Mouse (Mus musculus) forebrain, embryonic 16.5 days (tissue): ENCODE data around the gene Slc4a7. TPM values are rescaled to one million over a fixed set of nuclear protein-coding genes. Genes with fewer than 3 reads are reported as not detected.
A peak's percentile ranks its signal among the peaks of the same experiment; 100 is the strongest.

ENCODE experiments used
- ATAC-seq: fragments of 200-750 bp; cut with Nextera tagmentation; 2 replicates; pipeline ENCODE4 v1.8.0; 2017; ENCODE audit warnings: mild to moderate bottlenecking, moderate library complexity
- H3K27ac ChIP-seq: fragments of 300-500 bp; sonication (generic); 2 replicates; pipeline ENCODE4 v1.5.1; 2014; ENCODE audit warnings: low read length, control low read depth
- H3K27me3 ChIP-seq: fragments of 300-500 bp; sonication (generic); replicated peaks from 2 replicates; pipeline ENCODE4 v1.6.1; 2014; ENCODE audit warnings: low read length; ENCODE audit not compliant: control insufficient read depth, insufficient read depth
- H3K36me3 ChIP-seq: fragments of 300-500 bp; sonication (generic); 2 replicates; pipeline ENCODE4 v1.6.1; 2014; ENCODE audit not compliant: control insufficient read depth, insufficient read depth
- H3K4me1 ChIP-seq: fragments of 300-500 bp; sonication (generic); replicated peaks from 2 replicates; pipeline ENCODE4 v1.6.1; 2014; ENCODE audit warnings: low read length; ENCODE audit not compliant: control insufficient read depth, insufficient read depth
- H3K4me2 ChIP-seq: fragments of 300-500 bp; sonication (generic); 2 replicates; pipeline ENCODE4 v1.6.1; 2014; ENCODE audit warnings: mild to moderate bottlenecking, low read length, control low read depth
- H3K4me3 ChIP-seq: fragments of 300-500 bp; sonication (generic); replicated peaks from 2 replicates; pipeline ENCODE4 v1.5.1; 2014; ENCODE audit warnings: mild to moderate bottlenecking, low read length, control low read depth
- H3K9ac ChIP-seq: fragments of 300-500 bp; sonication (generic); replicated peaks from 2 replicates; pipeline ENCODE4 v1.6.1; 2014; ENCODE audit warnings: low read depth, low read length, control low read depth
- H3K9me3 ChIP-seq: fragments of 300-500 bp; sonication (generic); 2 replicates; pipeline ENCODE4 v1.6.1; 2016; ENCODE audit warnings: low read length; ENCODE audit not compliant: control insufficient read depth
- WGBS: fragments of 180-500 bp; shearing (Covaris S2); extraction: QIAGEN DNeasy Blood & Tissue Kit; methylation state at CpG from one replicate; pipeline ENCODE4 v1.1.7; 2014; 5-methylcytosine and 5-hydroxymethylcytosine counted together
- polyA plus RNA-seq: library from polyadenylated mRNA; unstranded; fragments of >200 nt; fragmentation: Nextera tagmentation; extraction: Ambion mirVana; gene quantifications from 2 replicates; pipeline ENCODE4 v1.2.1, GENCODE M21; 2015

Gene Slc4a7
- polyA plus RNA-seq, 1 experiment from 2014 or later = 38.2 TPM

DNA sequence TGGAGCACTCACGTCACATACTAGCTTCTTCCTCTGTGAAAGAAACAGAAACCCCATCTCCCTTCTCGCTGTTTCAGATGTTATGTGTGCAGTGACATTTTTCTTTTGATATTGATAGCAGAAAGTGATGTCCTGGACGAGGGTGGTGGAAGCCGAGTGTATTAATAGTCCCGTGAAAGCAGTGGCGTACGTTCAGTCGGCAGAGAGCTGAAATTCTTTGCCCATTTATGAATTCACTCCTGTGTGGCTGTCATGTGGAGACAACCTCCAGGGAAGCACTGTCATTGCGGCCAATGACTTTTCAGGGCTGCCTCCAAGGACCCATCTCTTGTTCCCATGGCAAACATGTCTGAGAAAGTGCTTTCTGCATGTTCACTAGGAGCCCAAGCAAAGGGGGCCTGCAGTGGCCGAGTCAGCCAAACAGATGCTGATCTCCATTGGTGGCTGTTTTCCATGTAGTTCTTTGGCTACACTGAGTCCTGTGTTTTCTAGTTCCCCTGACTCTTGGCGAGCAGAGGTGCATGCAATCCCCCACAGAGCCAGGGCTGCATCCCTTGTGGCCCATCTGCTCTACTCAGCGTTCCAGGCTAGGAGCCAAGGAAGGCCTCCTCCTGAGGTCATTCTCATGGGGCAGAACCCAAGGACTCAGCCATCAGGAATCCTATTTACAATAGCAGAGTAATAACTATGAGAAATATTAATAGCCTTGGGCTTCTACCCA lies 130.6 kb downstream of the Slc4a7 start:
- Histone ChIP-seq H3K27me3 (no peaks in the 10 kb centered on the region), H3K9me3 (no peaks in the 10 kb centered on the region), H3K4me1 (no peaks in the 10 kb centered on the region), H3K4me2 (no peak overlapping the region), H3K9ac (no peak overlapping the region), H3K36me3 (no peaks in the 10 kb centered on the region), H3K27ac (no peak overlapping the region), H3K4me3 (no peak overlapping the region)
- 75% methylated on average over 12 of the region's 12 CpGs for WGBS
- ATAC-seq = peak; percentile 75

DNA sequence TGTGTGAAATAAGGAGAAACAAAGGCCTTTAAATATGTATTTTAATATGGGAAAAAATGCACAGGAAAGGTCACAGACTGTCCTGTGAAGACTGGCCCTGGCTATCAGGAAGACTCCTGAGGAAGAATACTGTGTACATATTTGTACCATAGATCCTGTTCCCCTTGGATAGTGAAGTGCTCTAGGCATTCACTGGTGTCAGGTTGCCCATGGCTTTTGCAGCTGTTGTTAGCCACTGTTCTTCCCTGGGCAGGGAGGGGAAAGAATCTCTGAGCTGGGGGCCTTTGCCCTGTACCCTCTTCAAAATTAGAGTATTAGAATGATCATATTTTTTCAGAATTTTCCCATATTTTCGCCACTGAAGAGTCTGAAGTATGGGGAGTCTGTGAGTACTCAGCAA lies 131.4 kb downstream of the Slc4a7 start:
- 79% methylated on average over 1 of the region's 1 CpGs for WGBS

DNA sequence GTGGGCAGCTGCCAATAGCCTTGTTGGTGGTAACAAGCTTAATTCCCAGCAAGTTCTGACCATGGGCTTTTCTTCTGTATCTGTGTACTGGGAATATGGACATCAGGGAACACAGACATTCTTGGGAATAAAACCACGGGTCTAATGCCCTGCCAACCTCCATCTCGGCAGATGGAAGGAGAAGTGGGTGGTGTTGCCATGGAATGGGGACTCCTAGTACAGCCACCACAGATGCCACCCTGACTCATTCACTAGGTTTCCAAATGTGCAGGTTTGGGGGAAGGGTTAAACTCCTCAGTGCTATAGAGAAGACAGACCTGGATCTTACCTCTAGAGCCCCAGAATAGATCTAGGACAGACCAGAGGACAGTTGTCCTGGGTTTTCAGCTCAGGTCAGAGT lies 132.2 kb downstream of the Slc4a7 start:
- Histone ChIP-seq H3K36me3 (no peaks in the 10 kb centered on the region), H3K9me3 (no peaks in the 10 kb centered on the region), H3K4me3 (no peak overlapping the region), H3K4me2 (no peak overlapping the region), H3K27ac (no peak overlapping the region), H3K27me3 (no peaks in the 10 kb centered on the region), H3K9ac (no peak overlapping the region), H3K4me1 (no peaks in the 10 kb centered on the region)
- no peak for ATAC-seq
- WGBS = 77% methylated on average over 2 of the region's 2 CpGs

More for the DNA sequence above, 131.4 kb downstream of the Slc4a7 start:
- H3K27me3 ChIP-seq = no peaks in the 10 kb centered on the region
- H3K4me3 ChIP-seq = no peak overlapping the region
- H3K4me2 ChIP-seq = no peak overlapping the region
- no peak for ATAC-seq
- no peaks in the 10 kb centered on the region for H3K9me3 ChIP-seq
- no peak overlapping the region for H3K27ac ChIP-seq
- no peak overlapping the region for H3K9ac ChIP-seq
- no peaks in the 10 kb centered on the region for H3K36me3 ChIP-seq
- no peaks in the 10 kb centered on the region for H3K4me1 ChIP-seq

DNA sequence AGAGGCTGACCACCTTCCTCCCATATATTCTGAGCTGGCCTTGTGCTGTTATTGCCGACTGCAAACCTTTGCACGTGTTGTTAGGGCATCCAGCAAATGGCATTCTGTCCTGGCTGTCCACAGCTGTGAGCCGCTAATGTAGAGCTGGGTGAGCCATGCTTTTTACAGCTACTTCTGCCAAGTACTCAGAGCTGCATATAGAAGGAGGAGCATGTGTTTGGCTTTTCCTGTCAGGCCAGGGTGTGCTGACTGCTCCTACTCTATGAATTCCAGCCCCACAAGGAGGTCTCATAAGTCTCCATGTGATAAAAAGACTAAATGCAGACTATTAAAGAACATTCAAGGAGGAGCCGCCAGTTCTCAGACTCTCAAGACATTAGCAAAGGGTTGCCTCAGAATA lies 135.5 kb downstream of the Slc4a7 start:
- Histone ChIP-seq H3K4me1 (no peaks in the 10 kb centered on the region), H3K9me3 (no peaks in the 10 kb centered on the region), H3K4me3 (no peak overlapping the region), H3K27ac (no peak overlapping the region), H3K27me3 (no peaks in the 10 kb centered on the region), H3K36me3 (no peaks in the 10 kb centered on the region), H3K9ac (no peak overlapping the region), H3K4me2 (no peak overlapping the region)
- WGBS = 83% methylated on average over 4 of the region's 4 CpGs
- no peak for ATAC-seq

DNA sequence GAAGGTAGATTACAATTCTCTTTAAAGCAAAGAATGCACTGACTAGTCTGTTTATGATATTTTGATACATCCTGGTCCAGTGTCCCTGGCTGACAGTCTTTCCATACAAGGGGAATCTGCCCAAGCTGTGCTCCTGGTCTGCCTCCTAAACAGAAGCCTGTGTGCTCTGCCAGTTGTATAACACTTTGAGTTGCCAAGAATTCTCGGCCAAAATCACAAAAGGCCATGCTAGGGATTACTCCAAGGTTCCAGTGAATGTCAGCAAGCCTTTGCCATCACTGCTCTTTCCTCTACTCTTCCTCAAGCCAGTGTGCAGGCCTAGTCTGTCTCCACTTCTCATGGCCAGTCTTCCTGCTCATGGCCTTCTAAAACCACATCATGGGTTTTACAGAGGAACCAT lies 136.0 kb downstream of the Slc4a7 start:
- no peaks in the 10 kb centered on the region for H3K9me3 ChIP-seq
- H3K9ac ChIP-seq = no peak overlapping the region
- no peak overlapping the region for H3K4me2 ChIP-seq
- no peak overlapping the region for H3K4me3 ChIP-seq
- WGBS = 54% methylated on average over 1 of the region's 1 CpGs
- no peaks in the 10 kb centered on the region for H3K27me3 ChIP-seq
- no peaks in the 10 kb centered on the region for H3K4me1 ChIP-seq
- ATAC-seq = no peak
- H3K36me3 ChIP-seq = no peaks in the 10 kb centered on the region
- no peak overlapping the region for H3K27ac ChIP-seq

DNA sequence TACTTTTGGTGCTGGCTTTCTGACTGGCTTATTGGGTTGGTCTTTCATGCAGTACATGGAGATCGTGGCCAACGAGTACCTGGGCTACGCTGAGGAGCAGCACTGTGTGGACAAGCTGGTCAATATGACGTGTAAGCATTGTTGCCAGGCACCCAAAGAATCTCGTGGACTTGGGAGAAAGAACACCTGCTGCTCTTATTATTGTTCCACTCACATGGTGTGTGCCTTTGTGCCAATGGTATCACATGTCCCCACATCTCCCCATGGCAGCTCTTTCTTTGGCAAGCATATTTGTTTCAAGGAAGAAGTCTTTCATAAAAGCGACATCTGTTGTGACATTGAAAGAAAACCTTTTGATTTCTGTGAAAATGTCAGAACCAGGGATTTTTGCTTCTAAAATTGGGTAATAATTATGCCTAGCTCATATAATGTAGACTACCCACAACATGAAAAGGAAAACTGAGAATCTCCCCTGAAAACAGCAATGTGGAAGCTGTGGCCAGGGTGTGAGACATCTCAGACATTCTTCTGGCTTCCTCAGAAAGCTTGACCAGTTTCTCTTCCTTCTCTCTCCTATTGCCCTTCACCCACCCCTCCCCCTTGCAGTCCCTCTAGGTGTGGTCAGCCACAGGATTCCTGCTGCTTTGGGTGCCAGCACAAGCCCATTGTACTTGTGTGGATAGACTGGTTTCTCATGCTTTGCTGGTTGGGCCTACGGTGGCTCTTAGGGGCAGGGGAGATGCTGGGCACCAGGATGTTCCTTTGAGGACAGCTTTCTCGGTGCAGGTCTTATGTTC lies 140.9 kb downstream of the Slc4a7 start:
- Histone ChIP-seq H3K4me2 (no peak overlapping the region), H3K27ac (no peak overlapping the region), H3K9me3 (no peaks in the 10 kb centered on the region), H3K9ac (no peak overlapping the region), H3K4me3 (no peak overlapping the region), H3K27me3 (no peaks in the 10 kb centered on the region), H3K36me3 (no peaks in the 10 kb centered on the region), H3K4me1 (no peaks in the 10 kb centered on the region)
- ATAC-seq = no peak
- WGBS = 74% methylated on average over 8 of the region's 8 CpGs

Other genes starting within 250 kb of the Slc4a7 start
- 0.11 TPM in 2 replicates for gene Nek10, start 101.1 kb downstream of the Slc4a7 start, polyA plus RNA-seq